In genomic region chr7:119105878-119106277, GRCm38 (mm10) we compare ENCODE assay signal across 19 mouse cellular contexts.
DNase-seq lines count a peak whose midpoint lies in the region; TF ChIP-seq lines count a peak whose summit lies in the region.
"Had no signal": no experiment of that assay in that cellular context is flagged by ENCODE, and none has a peak within 500 bp of the region (broad histone marks: within the 10 kb centered on the region; RNA-seq: fewer than 3 reads in every experiment).

No protein-coding gene starts in this region.

- H3K36me3 ChIP-seq in thymus, adult 2 months (ENCODE audit: control insufficient read depth, insufficient read depth, low read length): no peaks in the 10 kb centered on the region
- H3K36me3 ChIP-seq: embryonic facial prominence, embryonic 15.5 days; forebrain, embryonic 10.5 days; heart, embryonic 10.5 days; hindbrain, embryonic 15.5 days; liver, embryonic 13.5 days had no signal

- no peak overlapping the region for H3K27ac ChIP-seq in thymus, adult 2 months (ENCODE audit: control insufficient read depth, insufficient read depth, low read length)
- H3K27ac ChIP-seq: embryonic facial prominence, embryonic 15.5 days; forebrain, embryonic 10.5 days; heart, embryonic 10.5 days; hindbrain, embryonic 15.5 days; left cerebral cortex, adult 2 months; liver, embryonic 13.5 days had no signal

- peak; percentile 1 to 3 for DNase-seq in cerebellum, adult 18-20 months
- DNase-seq in cerebellum, postnatal 4 days (ENCODE audit: low spot score in 2 of 2): no peak
- peak; percentile 5 for DNase-seq in kidney, postnatal 10 days
- no peak for DNase-seq in kidney, postnatal 25 days
- DNase-seq in adrenal gland, postnatal 25 days: peak; percentile 37
- DNase-seq in skeletal muscle tissue, adult 2 months (ENCODE audit: low read depth, low spot score): peak; percentile 1
- no peak for DNase-seq in thymus, adult 2 months
- no peak for DNase-seq in ovary, postnatal 14 days (ENCODE audit: low spot score)
- DNase-seq: embryo, embryonic 11 days; gastrocnemius, postnatal 14 days; heart, postnatal 10 days; liver, embryonic 13.5 days; midbrain, embryonic 14.5 days; retina, postnatal 1 day had no signal

- no peak for TF ChIP-seq CTCF in thymus, adult 2 months (IDR thresholded peaks at IDR 0.05; ENCODE audit: borderline replicate concordance, control insufficient read depth, extremely low read depth, insufficient read depth, low read length, poor library complexity)

- no peaks in the 10 kb centered on the region for H3K27me3 ChIP-seq in thymus, adult 2 months (ENCODE audit: control insufficient read depth, insufficient read depth, low read length)
- H3K27me3 ChIP-seq: embryonic facial prominence, embryonic 15.5 days; hindbrain, embryonic 15.5 days; liver, embryonic 13.5 days had no signal

- WGBS in thymus, adult 2 months: 90% methylated on average over 4 of the region's 4 CpGs

- H3K4me3 ChIP-seq in thymus, adult 2 months (ENCODE audit: control insufficient read depth, insufficient read depth, low read length): no peak overlapping the region
- H3K4me3 ChIP-seq: embryonic facial prominence, embryonic 15.5 days; forebrain, embryonic 10.5 days; heart, embryonic 10.5 days; hindbrain, embryonic 15.5 days; left cerebral cortex, adult 2 months; liver, embryonic 13.5 days had no signal

- TF ChIP-seq POLR2A in thymus, adult 2 months (IDR thresholded peaks at IDR 0.05; ENCODE audit: control insufficient read depth, extremely low read depth, insufficient read depth, low read length, poor library complexity): no peak

- no peaks in the 10 kb centered on the region for H3K4me1 ChIP-seq in thymus, adult 2 months (replicated peaks; ENCODE audit: control insufficient read depth, insufficient read depth, low read length)
- H3K4me1 ChIP-seq: embryonic facial prominence, embryonic 15.5 days; forebrain, embryonic 10.5 days; heart, embryonic 10.5 days; hindbrain, embryonic 15.5 days; liver, embryonic 13.5 days had no signal

Comparison
In these comparisons a context has a peak if more than half of its experiments do, and no peak if none do; other contexts are left out.
1. DNase-seq: peak in cerebellum, adult 18-20 months (2 of 2), kidney, postnatal 10 days (single experiment), adrenal gland, postnatal 25 days (single experiment) and skeletal muscle tissue, adult 2 months (single experiment); none in cerebellum, postnatal 4 days (0 of 2), kidney, postnatal 25 days (0 of 2), thymus, adult 2 months (single experiment) and ovary, postnatal 14 days (single experiment).